Mouse (Mus musculus) liver, adult 2 months (tissue): ENCODE measurements around the gene Cox8a.

ENCODE experiments used
- CTCF ChIP-seq: fragments of 200-500 bp; IDR thresholded peaks from 2 replicates; pipeline ENCODE4 v1.5.1; 2011; ENCODE audit warnings: low read depth, low read length, control low read depth
- POLR2A ChIP-seq: fragments of 200-500 bp; IDR thresholded peaks from 2 replicates; pipeline ENCODE4 v1.6.1; 2011; ENCODE audit warnings: low read length, control low read depth; ENCODE audit not compliant: insufficient read depth; ENCODE audit errors: extremely low read depth

GRCm38 (mm10) chr19:7257881-7258280 lies 40.5 kb upstream of the Cox8a start:
- no peak for TF ChIP-seq CTCF
- TF ChIP-seq POLR2A, result no peak
